Mouse (Mus musculus) brain, adult 2 months (tissue): ENCODE data around the gene Slc4a1.

Experiments used
- DNase-seq: peaks from one replicate; pipeline ENCODE4 v3.0.0; 2011; ENCODE audit warnings: low read depth, low spot score

The Slc4a1 gene

DNA sequence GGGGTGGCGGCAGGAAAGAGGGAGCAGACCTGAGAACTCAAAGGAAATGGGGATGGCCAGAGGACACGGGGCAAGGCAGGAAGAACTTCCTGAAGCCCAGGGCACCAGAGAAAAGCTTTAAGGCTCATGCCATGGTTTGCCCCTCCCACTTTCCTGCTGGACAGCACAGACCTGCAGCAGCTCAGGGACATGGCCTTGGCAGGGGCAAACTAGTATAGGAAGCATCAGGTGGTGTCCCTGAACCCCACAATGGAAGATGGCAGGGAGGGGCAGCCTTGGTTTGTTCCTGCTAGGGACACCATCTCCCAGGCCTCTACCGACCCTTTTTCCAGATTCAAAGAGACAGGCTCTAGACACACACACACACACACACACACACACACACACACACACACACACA lies 60.6 kb downstream of the Slc4a1 start:
- DNase-seq: no peak

DNA sequence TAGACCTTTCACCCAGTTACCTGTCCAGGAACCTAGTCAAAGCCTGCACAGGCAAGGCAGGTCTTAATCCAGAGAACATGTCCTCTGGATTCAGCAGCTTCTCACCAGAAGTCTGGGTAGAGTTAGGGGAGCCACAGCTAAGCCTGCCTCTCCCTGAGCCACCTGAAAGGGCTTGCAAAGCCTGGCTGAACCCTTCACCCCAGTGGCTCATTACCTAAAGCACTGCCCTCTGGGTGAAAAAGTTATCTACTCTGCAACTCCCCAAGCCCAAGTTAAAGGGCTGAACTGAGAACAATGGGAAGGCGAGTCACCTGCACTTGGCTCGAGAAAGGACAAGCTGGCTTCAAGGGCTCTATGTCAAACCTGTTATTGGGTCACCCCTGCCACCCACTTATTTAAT lies 61.9 kb downstream of the Slc4a1 start:
- DNase-seq: no peak

DNA sequence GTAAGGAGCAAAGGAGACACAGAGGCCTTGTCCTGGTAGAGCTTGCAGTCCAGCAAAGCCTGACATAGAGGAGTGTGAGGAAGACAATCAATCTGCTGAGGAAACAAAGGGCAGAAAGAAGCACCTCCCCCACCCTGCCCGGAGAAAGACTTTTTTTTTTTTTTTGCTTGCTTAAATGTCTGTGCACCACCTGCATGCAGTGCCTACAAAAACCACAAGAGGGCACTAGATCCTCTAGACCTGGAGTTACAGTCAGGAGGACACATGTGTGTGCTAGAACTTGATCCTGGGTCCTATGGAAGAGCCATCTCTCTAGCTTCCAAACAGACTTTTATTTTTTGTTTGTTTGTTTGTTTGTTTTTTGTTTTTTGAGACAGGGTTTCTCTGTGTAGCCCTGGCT lies 66.2 kb downstream of the Slc4a1 start:
- DNase-seq: peak; percentile 71
